Mouse (Mus musculus) E14TG2a.4 (cell line): ENCODE measurements around the gene Abcb7.

ENCODE experiments used
- CTCF ChIP-seq: conservative IDR thresholded peaks from 2 replicates; pipeline ENCODE4 v1.5.1; 2014; ENCODE audit warnings: low read length
- NANOG ChIP-seq: IDR thresholded peaks from 2 replicates; pipeline ENCODE4 v1.6.1; 2014; ENCODE audit warnings: borderline replicate concordance, low read length, mixed read lengths
- POU5F1 ChIP-seq: IDR thresholded peaks from 2 replicates; pipeline ENCODE4 v1.6.1; 2014; ENCODE audit warnings: low read length, borderline replicate concordance

GRCm38 (mm10) chrX:104262468-104262867, 151.2 kb downstream of the Abcb7 start:
- no peak for TF ChIP-seq CTCF
- no peak for TF ChIP-seq POU5F1
- TF ChIP-seq NANOG = no peak
